Mouse (Mus musculus) midbrain, embryonic 15.5 days (tissue): ENCODE measurements around the gene Otulinl. TPM values are rescaled to one million over a fixed set of nuclear protein-coding genes. Genes with fewer than 3 reads are reported as not detected.

Experiments used
- ATAC-seq: fragments of 200-750 bp; cut with Nextera tagmentation; replicated peaks from 2 replicates; pipeline ENCODE4 v1.8.0; 2017; ENCODE audit warnings: moderate TSS enrichment
- H3K27ac ChIP-seq: fragments of 300-500 bp; sonication (generic); 2 replicates; pipeline ENCODE4 v1.5.1; 2015; ENCODE audit warnings: mild to moderate bottlenecking, inconsistent platforms
- H3K27me3 ChIP-seq: fragments of 300-500 bp; sonication (generic); replicated peaks from 2 replicates; pipeline ENCODE4 v1.6.1; 2015; ENCODE audit warnings: inconsistent platforms
- H3K36me3 ChIP-seq: fragments of 300-500 bp; sonication (generic); replicated peaks from 2 replicates; pipeline ENCODE4 v1.6.1; 2015; ENCODE audit warnings: inconsistent platforms
- H3K4me1 ChIP-seq: fragments of 300-500 bp; sonication (generic); 2 replicates; pipeline ENCODE4 v1.6.1; 2015; ENCODE audit warnings: inconsistent platforms
- H3K4me2 ChIP-seq: fragments of 300-500 bp; sonication (generic); 2 replicates; pipeline ENCODE4 v1.6.1; 2015; ENCODE audit warnings: inconsistent platforms, mild to moderate bottlenecking, moderate library complexity
- H3K4me3 ChIP-seq: fragments of 300-500 bp; sonication (generic); 2 replicates; pipeline ENCODE4 v1.5.1; 2015; ENCODE audit warnings: mild to moderate bottlenecking, inconsistent platforms
- H3K9ac ChIP-seq: fragments of 300-500 bp; sonication (generic); 2 replicates; pipeline ENCODE4 v1.6.1; 2015; ENCODE audit warnings: mild to moderate bottlenecking, inconsistent platforms
- H3K9me3 ChIP-seq: fragments of 300-500 bp; sonication (generic); 2 replicates; pipeline ENCODE4 v1.6.1; 2016; ENCODE audit warnings: inconsistent platforms
- WGBS: fragments of 180-500 bp; shearing (Covaris S2); methylation state at CpG from one replicate; pipeline ENCODE4 v1.1.7; 2015; ENCODE audit warnings: mixed read lengths; 5-methylcytosine and 5-hydroxymethylcytosine counted together
- polyA plus RNA-seq: library from polyadenylated mRNA; unstranded; fragments of >200 nt; fragmentation: Nextera tagmentation; extraction: Ambion mirVana; gene quantifications from 2 replicates; pipeline ENCODE4 v1.2.1, GENCODE M21; 2015

Gene Otulinl
- polyA plus RNA-seq, 1 experiment from 2014 or later: 13.3 TPM

DNA sequence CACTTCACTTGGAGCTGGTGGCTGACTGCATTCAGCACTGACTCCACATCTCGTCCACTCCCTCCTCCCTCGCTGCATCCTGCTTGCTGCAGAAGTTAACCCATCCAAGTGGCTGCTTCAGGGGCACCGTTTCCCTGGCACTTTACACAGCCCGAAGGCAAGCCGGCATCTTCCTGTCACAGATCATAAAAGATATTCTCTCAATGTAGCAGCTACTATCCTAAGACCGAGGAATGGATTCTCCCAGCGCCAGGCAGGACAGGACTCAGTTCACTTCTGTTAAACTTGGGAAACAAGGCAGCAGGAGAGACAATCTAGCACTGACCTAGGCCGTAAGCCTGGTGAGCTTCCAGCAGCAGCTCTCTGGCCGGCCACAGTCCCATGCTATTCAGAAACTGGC lies 5.2 kb downstream of the Otulinl start:
- H3K36me3 ChIP-seq: no peaks in the 10 kb centered on the region
- no peak overlapping the region for H3K4me2 ChIP-seq
- 0 out of 2 replicates have a peak, but pooled peaks cover 4% of the 10 kb centered on the region for H3K27me3 ChIP-seq
- ATAC-seq: no peak
- H3K4me3 ChIP-seq: no peak overlapping the region
- H3K27ac ChIP-seq: no peak overlapping the region
- no peak overlapping the region for H3K9ac ChIP-seq
- WGBS: 39% methylated on average over 9 of the region's 9 CpGs
- H3K9me3 ChIP-seq: no peaks in the 10 kb centered on the region
- H3K4me1 ChIP-seq: peaks cover 21% of the 10 kb centered on the region

DNA sequence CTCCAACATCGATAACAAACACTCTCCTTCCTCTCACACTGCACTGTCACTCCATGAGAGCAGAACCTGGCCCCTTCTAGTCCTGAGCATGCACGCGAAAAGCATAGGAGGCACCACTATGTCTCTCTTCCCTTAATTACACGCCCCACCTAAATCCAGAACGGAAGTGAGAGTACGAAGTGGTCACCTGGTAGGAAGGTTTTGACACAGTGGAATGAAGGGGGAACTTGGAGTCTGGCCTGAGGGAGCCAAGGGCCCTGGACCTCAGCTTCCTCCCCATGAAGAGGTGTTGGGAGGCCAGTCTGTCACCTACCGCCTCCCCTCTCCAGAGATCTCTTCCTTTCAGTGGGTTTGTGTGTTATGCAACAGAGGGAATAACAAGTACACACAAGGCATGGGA lies 6.3 kb downstream of the Otulinl start:
- 94% methylated on average over 7 of the region's 7 CpGs for WGBS

DNA sequence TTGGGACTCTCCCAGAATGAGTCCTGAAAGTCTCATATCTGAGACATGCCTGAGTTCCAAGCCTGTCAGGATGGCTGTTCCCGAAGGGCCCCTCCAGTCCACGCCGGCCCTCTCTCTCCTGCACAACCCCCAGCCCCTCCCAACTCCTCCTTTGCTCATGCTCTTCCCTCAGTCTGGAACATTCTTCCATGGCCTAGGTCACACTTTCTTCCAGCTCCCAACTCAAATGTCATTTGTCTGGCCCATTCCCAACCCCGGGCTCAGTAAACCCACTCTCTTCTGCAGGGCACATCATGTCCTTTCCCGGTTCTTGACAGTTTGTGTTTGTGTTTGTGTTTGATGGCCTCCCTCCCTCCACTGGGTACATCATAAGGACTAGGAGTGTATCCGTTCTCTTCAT lies 7.3 kb downstream of the Otulinl start:
- Histone ChIP-seq H3K9me3 (no peaks in the 10 kb centered on the region), H3K4me2 (no peak overlapping the region), H3K27me3 (no peaks in the 10 kb centered on the region), H3K9ac (no peak overlapping the region), H3K36me3 (no peaks in the 10 kb centered on the region), H3K27ac (no peak overlapping the region), H3K4me3 (no peak overlapping the region), H3K4me1 (peaks cover 15% of the 10 kb centered on the region)
- WGBS: 86% methylated on average over 6 of the region's 6 CpGs
- no peak for ATAC-seq

More for the DNA sequence above, 6.3 kb downstream of the Otulinl start:
- Histone ChIP-seq H3K4me2 (no peak overlapping the region), H3K36me3 (no peaks in the 10 kb centered on the region), H3K27me3 (no peaks in the 10 kb centered on the region), H3K27ac (no peak overlapping the region), H3K4me3 (no peak overlapping the region), H3K9me3 (no peaks in the 10 kb centered on the region), H3K4me1 (peaks cover 15% of the 10 kb centered on the region), H3K9ac (no peak overlapping the region)
- ATAC-seq: no peak

GRCm38 (mm10) chr15:27673151-27673550 lies 8.2 kb downstream of the Otulinl start:
- H3K27me3 ChIP-seq: no peaks in the 10 kb centered on the region
- WGBS: 92% methylated on average over 6 of the region's 6 CpGs
- no peaks in the 10 kb centered on the region for H3K36me3 ChIP-seq
- no peak overlapping the region for H3K4me2 ChIP-seq
- no peak overlapping the region for H3K4me3 ChIP-seq
- ATAC-seq: no peak
- peaks cover 15% of the 10 kb centered on the region for H3K4me1 ChIP-seq
- H3K9ac ChIP-seq: no peak overlapping the region
- H3K9me3 ChIP-seq: no peaks in the 10 kb centered on the region
- H3K27ac ChIP-seq: no peak overlapping the region

GRCm38 (mm10) chr15:27672259-27672658 lies 9.1 kb downstream of the Otulinl start:
- Histone ChIP-seq H3K9me3 (no peaks in the 10 kb centered on the region), H3K27me3 (no peaks in the 10 kb centered on the region), H3K9ac (no peak overlapping the region), H3K27ac (no peak overlapping the region), H3K4me1 (peaks cover 15% of the 10 kb centered on the region), H3K4me2 (no peak overlapping the region), H3K36me3 (no peaks in the 10 kb centered on the region), H3K4me3 (no peak overlapping the region)
- ATAC-seq: no peak
- WGBS: 41% methylated on average over 8 of the region's 8 CpGs

DNA sequence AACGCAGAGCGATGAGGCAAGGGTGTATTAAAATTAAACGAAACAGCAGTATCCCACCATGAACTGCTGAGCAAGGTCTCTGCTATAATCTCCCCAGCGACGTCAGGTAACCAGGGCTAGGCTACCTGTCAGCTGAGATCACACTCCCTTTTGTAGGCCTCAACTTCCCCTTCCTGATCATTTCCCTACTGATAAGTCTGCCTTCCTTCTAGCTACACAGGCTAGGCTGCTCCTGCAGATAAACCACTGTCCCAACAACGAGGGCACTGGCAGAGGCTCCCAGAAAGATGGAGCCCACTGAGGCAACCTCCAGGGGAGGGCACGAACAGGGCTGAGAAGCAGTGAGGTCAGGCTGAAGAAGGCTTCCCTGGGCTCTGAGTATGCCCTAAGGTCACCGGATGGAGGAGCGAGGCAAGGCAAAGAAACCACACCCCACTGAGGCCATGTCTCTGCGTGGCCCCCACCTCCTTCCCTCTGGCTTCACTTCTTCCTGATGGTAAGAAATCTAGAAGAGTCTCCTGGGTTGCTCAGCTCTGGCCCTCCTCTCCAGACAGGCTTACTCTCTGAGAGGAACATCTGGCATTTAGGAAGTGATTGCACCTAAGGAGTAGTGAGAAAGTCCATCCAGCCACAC lies 9.7 kb downstream of the Otulinl start:
- WGBS: 85% methylated on average over 10 of the region's 10 CpGs
- Histone ChIP-seq H3K9me3 (no peaks in the 10 kb centered on the region), H3K4me1 (peaks cover 14% of the 10 kb centered on the region), H3K36me3 (no peaks in the 10 kb centered on the region), H3K4me2 (no peak overlapping the region), H3K27ac (no peak overlapping the region), H3K9ac (no peak overlapping the region), H3K4me3 (no peak overlapping the region), H3K27me3 (no peaks in the 10 kb centered on the region)
- no peak for ATAC-seq

GRCm38 (mm10) chr15:27670708-27671107 lies 10.7 kb downstream of the Otulinl start:
- peaks cover 6% of the 10 kb centered on the region; the same call in 1 of the 2 replicates for H3K4me1 ChIP-seq
- H3K36me3 ChIP-seq: no peaks in the 10 kb centered on the region
- no peak overlapping the region for H3K9ac ChIP-seq
- ATAC-seq: no peak
- H3K9me3 ChIP-seq: no peaks in the 10 kb centered on the region
- no peak overlapping the region for H3K27ac ChIP-seq
- H3K4me3 ChIP-seq: no peak overlapping the region
- no peak overlapping the region for H3K4me2 ChIP-seq
- no peaks in the 10 kb centered on the region for H3K27me3 ChIP-seq
- WGBS: 86% methylated on average over 8 of the region's 8 CpGs

DNA sequence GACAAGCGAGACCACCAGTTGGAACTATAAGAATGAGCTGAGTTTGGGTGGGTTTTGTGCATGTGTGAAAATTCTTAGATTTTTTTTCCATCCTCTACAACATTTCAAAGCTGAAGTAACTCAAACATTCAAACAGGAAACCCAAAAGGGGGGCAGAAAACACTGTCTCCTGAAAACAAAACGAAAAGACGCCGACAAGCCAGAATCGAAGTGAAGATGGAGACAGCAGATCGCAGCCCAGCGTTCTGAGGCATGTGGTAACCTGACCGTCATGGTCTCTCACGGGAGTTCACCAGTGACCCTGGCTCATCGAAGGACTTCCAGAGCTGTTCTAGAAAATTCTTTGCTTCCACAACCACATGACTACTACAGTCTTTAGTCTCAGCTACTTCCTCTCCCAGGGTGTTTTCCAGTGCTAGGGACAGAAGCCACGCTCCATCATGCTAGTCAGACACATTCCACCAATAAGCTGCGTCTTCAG lies 11.4 kb downstream of the Otulinl start:
- Histone ChIP-seq H3K4me2 (no peak overlapping the region), H3K9me3 (no peaks in the 10 kb centered on the region), H3K27me3 (no peaks in the 10 kb centered on the region), H3K36me3 (no peaks in the 10 kb centered on the region), H3K4me1 (peaks cover 6% of the 10 kb centered on the region; the same call in 1 of the 2 replicates), H3K27ac (no peak overlapping the region), H3K9ac (no peak overlapping the region), H3K4me3 (no peak overlapping the region)
- 85% methylated on average over 12 of the region's 12 CpGs for WGBS
- ATAC-seq: no peak

- no peak overlapping the region for H3K4me2 ChIP-seq
- peaks cover 6% of the 10 kb centered on the region; the same call in 1 of the 2 replicates for H3K4me1 ChIP-seq
- 74% methylated on average over 4 of the region's 4 CpGs for WGBS
- H3K36me3 ChIP-seq: no peaks in the 10 kb centered on the region
- no peaks in the 10 kb centered on the region for H3K27me3 ChIP-seq
- no peak overlapping the region for H3K4me3 ChIP-seq
- H3K27ac ChIP-seq: no peak overlapping the region
- no peaks in the 10 kb centered on the region for H3K9me3 ChIP-seq
- ATAC-seq: no peak
- H3K9ac ChIP-seq: no peak overlapping the region
Observed at GRCm38 (mm10) chr15:27669276-27669675, 12.1 kb downstream of the Otulinl start.

DNA sequence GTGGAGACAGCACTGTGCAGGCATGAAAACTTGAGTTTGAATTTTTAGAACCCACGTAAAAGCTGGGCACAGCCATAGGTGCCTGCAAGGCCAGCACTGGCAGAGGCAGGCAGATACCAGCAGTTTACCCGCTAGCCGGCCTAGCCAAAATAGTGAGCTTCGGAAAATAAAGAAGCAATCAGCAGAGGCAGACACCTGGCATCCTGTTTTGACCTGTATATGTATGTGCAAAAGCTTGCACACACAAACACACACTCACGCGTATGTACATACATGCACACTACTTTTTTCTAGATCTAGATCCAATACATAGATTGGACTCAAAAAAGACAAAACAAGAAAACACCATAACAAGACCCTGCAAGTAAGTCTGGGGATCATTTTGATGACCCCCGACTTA lies 12.8 kb downstream of the Otulinl start:
- Histone ChIP-seq H3K27ac (no peak overlapping the region), H3K4me1 (peaks cover 6% of the 10 kb centered on the region; the same call in 1 of the 2 replicates), H3K9me3 (no peaks in the 10 kb centered on the region), H3K36me3 (no peaks in the 10 kb centered on the region), H3K4me3 (no peak overlapping the region), H3K27me3 (no peaks in the 10 kb centered on the region), H3K9ac (no peak overlapping the region), H3K4me2 (no peak overlapping the region)
- no peak for ATAC-seq
- 92% methylated on average over 7 of the region's 7 CpGs for WGBS

DNA sequence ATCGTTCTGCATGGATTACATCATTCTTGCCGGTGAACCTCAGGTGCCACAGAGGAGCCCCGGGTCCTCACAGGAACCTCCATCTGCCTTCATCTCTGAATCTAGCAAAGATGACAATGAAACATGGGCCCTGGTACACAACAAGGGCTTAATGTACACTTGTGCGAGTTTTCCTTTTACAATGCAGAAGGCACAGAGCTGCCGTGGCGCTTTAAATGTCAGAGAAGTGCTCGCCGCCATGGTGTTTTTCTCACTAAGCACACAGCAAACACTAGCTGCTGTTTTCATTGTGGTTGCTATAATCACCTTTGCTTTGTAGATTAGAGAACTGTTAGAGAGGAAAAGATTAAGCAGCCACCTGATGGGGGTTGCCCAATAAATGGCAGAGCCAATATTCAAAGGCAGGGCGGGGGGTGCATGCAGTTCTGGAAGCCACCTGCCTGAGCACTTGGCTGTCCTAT lies 13.3 kb downstream of the Otulinl start:
- Histone ChIP-seq H3K4me3 (no peak overlapping the region), H3K27ac (no peak overlapping the region), H3K27me3 (no peaks in the 10 kb centered on the region), H3K9me3 (no peaks in the 10 kb centered on the region), H3K36me3 (no peaks in the 10 kb centered on the region), H3K4me2 (no peak overlapping the region), H3K4me1 (peaks cover 6% of the 10 kb centered on the region; the same call in 1 of the 2 replicates), H3K9ac (no peak overlapping the region)
- ATAC-seq: no peak
- 75% methylated on average over 9 of the region's 9 CpGs for WGBS

- Histone ChIP-seq H3K4me1 (peaks cover under 1% of the 10 kb centered on the region; the same call in 1 of the 2 replicates), H3K27ac (no peak overlapping the region), H3K4me2 (no peak overlapping the region), H3K9me3 (no peaks in the 10 kb centered on the region), H3K9ac (no peak overlapping the region), H3K4me3 (no peak overlapping the region), H3K27me3 (no peaks in the 10 kb centered on the region), H3K36me3 (no peaks in the 10 kb centered on the region)
- WGBS: 70% methylated on average over 9 of the region's 9 CpGs
- no peak for ATAC-seq
Observed at GRCm38 (mm10) chr15:27666911-27667539, 14.4 kb downstream of the Otulinl start.
